Mouse (Mus musculus) hematopoietic stem cell, adult 5-6 weeks (primary cell): ENCODE measurements around the gene Tmem223. TPM values are rescaled to one million over a fixed set of nuclear protein-coding genes. Genes with fewer than 3 reads are reported as not detected.

Experiments
- ATAC-seq, 2 experiments: fragments of 125-278 bp in 1 of 2; replicated peaks in 1 of 2; 2 replicates each; pipeline ENCODE4 v1.8.0; 2016 to 2017; ENCODE audit warnings: inconsistent platforms in 2 of 2, mild to moderate bottlenecking in 2 of 2, moderate number of reproducible peaks in 2 of 2, low read depth in 1 of 2, moderate TSS enrichment in 1 of 2; ENCODE audit not compliant: low FRiP score in 2 of 2, poor library complexity in 2 of 2, severe bottlenecking in 2 of 2, insufficient read depth in 1 of 2, low TSS enrichment in 1 of 2
- total RNA-seq: library from RNA; stranded (forward); fragments of 172-1452, 232-1000 nt; gene quantifications from 2 replicates; pipeline ENCODE4 v1.2.3, GENCODE M21; 2017

The Tmem223 gene
- total RNA-seq, 1 experiment from 2014 or later = 22.0 TPM

DNA sequence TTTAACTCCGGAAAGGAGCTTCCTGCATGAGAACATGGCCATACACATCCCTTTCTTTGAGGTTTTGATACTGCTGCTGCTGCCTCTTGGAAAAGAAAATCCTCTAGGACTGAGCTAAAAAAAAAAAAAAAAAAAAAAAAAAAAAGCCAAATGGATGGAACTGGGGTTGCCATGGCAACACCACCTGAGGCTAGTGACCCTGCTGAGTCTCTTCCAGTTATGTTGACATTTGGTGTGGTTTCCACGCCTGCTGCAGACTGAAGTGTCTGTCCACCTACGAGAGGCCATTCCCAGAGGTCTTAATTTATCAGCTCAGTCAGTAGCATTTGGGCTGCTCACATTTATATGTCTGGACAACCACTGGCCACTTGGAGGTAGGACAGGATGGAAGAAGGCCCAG is 17.7 kb downstream of the Tmem223 start:
- no peak for ATAC-seq

GRCm38 (mm10) chr19:8789171-8789570 is 18.4 kb downstream of the Tmem223 start:
- ATAC-seq = no peak

- ATAC-seq = no peak
These were observed 19.4 kb downstream of the Tmem223 start for GRCm38 (mm10) chr19:8790171-8790570.

DNA sequence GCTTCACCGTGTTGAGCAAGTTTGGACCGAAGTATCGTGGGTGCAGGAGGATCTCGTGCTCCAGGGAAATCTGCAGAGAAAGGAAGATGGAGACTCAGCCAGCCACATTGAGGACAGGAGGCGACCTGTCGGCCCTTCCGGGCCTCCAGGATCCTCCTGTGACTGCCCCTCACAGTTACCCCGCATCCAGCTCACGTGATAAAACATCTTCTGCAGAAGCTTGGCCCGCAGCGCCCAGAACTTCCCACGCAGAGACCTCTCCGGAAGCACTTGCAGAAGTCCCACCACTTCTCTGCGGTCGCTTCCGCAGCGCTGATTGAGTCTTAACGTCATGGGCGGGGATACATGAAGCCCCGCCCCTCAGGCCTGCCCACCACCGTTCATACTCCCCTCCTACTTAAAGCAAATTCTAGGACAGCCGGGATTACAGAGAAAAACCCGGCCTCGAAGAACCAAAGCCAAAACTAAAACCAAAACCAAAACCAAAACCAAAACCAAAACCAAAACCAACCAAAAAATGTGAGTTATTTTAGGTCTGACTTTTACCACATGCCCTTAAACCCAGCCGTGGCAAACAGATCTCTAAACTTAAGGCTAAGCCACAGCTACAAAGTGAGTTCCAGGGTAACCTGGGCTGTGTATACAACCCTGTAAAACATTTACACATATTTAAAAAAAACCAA is 27.6 kb downstream of the Tmem223 start, which contains the start of gene Polr2g:
Polr2g (minus strand) TSS at position 314 of the 683 bp plus-strand sequence.
- ATAC-seq = peak; percentile 67 to 77

DNA sequence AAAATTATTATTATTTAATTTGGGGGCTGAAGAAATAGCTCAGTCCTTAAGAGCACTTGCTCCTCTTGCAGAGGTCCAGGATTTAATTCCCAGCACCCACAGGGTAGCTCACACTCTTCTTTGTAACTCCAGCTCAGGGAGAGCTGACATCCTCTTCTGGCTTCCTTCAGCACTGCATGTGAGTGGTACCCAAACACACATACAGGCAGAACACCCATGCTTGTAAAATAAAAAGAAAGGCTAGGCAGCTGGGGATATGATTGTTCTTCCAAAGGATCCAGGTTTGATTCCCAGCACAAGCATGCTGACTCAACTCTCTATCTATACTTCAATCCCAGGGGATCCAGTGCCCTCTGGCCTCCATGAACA is 28.1 kb downstream of the Tmem223 start:
- no peak for ATAC-seq

DNA sequence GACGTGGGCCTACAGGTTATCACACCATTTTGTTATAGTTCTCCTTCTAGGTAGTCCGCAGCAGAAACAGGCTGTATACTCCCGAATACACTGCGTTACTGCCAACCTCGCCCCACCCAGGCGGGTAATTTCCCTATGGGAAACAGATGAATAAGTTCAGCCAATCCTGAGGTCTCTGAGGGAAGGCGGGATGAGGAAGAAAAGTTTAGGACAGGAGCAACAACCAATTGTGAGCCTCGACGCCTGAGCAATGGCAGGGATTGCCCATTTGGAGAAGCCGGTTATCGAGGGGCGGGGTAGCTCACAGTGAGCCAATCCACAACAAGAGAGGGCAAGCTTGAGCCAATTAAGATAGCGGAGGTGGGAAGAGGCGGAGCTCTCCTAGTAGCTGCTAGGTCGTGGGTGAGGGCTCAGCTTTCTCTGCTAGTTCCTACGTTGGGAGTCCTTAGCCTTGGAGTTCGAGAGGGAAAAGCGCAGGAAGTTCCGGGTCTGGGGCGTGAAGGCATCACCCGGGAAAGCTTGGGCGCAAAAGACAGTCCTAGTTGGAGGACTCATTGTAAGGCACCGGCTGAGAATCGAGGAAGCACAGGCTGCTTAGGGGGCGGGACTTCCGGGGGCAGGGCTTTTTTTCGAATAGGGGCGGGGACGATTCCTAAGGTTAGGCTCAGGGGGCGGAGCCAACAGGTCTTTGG is 31.5 kb downstream of the Tmem223 start, which contains the start of gene Zbtb3:
Zbtb3 (plus strand) TSS at position 426 of the 692 bp plus-strand sequence.
- peak; percentile 91 to 95 for ATAC-seq

DNA sequence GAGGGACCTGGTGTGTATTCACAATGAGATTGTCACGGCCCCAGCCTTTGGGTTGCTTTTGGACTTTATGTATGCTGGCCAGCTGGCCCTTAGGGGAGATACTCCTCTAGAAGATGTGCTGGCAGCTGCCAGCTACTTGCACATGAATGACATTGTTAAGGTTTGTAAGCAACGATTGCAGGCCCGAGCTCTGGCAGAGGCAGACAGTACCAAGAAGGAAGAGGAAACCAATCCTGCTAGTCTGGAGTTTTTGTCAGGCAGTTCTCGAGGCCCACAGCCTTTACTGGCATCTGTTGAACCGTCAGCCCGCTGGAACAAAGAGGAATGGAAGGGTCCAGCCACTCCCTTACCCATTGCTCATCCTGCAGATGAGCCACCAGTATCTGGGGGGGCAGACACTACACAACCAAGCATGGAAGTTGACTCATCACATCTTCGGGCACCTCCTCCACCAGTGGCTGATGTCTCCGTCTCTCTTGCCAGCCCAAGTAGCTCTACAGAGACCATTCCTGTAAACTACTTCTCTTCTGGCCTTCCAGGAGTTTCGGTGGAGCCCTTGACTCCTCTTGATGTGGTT is 32.5 kb downstream of the Tmem223 start:
- ATAC-seq = no peak

DNA sequence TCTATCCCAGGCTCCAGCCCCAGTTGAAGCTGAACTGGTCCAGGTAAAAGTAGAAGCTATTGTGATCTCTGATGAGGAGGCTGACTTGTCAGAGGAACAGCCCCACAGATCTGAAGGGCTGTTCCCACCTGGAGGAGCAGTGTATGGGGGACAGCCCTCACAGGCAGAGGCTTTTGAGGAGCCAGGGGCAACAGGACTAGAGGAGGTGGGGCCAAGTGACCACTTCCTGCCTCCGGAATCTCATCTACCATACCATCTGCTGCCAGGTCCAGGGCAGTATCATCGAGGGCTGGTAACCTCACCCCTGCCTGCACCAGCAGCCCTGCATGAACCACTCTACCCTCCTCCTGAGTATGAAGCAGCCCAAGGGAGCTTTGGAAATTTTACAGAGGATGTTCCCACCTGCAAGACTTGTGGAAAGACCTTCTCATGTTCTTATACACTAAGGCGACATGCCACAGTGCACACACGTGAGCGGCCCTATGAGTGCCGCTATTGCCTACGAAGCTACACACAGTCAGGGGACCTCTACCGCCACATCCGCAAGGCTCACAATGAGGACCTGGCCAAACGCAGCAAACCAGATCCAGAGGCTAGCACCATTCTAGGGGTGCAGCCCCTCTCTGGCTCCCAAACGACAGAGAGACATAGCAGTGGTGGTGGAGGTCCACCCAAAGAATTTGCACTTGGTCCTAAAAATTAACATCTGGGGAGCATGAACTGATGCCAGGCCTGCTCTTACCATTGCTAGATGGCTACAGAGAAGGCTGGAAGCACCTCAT is 33.3 kb downstream of the Tmem223 start:
- 0 out of 4 replicates have a peak, but pooled peaks of 1 of the 2 experiments have one; percentile 15 for ATAC-seq

DNA sequence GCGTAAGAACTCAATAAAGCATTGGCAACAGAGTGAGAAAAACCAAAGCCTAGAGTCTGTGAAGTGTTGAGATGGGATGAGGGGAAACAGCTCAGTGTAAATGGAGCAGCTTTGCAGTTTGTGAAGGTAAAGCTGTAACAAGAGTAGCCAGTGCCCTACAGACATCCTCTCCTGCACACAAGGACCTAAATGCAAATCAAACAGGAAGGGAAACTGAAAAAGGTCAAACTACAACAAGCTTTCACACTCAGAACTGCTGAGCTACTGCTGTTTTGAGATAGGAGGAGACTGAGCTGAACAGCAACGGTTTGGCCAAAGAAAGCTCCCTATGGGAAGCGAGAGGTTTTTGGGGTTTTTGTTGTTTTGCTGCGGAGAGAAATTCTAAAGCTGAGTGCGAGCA is 36.0 kb downstream of the Tmem223 start:
- ATAC-seq = no peak

DNA sequence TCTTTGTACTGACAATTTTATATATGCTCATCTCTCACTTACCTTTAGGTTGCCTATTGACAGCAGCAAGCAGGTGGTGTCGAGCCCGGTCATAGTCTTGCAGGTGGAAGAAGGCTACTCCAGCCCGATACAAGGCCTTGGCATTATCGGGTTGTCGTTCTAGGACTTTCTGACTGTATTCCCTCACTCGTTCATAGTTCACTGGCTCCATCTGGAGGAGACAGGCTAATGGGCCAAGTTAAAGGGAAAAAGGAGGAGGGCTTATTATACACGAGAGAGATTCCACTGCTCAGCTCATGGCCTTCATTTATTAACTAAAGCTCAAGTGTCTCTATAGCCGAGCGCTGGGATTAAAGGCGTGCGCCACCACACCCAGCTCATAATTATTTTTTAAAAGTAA is 45.0 kb downstream of the Tmem223 start:
- ATAC-seq = no peak

DNA sequence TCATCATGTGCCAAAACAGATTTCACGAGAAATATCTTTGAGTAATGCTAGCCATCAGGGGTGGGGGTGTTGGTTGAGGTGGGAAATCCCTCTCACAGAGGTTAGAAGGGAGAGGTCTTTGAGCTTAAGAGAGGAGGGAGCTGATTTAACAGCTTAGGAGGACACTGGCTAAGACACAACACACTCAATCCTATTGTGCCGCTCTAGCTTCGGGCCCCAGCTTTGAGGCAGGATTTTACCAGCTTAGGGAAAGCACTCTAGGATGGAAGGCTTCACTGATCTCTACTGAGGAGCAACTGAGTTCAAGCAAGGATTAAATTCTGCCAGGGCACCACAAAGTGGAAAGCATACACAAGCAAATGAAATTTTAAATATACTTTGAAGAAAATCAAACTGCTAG is 46.2 kb downstream of the Tmem223 start:
- no peak for ATAC-seq

DNA sequence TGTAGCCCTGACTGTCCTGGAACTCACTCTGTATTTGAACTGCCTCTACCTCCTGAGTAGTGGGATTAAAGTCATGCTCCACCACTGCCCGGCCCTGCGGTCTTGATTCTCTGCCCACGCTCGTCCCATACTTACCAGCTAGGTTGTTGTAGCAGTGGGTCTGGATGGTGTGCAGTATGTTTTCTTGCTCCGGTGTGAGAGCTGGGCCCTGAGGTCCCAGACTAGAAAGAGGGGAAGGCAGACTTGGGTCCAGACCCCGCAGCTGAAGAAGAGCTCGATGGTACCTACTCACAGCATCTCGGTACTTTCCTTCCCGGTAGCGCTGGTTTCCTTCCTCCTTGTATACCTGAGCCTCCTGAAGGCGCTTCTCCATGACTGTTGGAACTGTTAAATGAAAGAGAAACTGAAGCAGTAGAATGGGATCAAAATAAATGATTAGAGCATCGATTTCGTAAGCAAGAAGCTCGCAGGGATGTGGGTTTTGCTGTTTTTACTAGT is 47.6 kb downstream of the Tmem223 start:
- ATAC-seq = no peak

DNA sequence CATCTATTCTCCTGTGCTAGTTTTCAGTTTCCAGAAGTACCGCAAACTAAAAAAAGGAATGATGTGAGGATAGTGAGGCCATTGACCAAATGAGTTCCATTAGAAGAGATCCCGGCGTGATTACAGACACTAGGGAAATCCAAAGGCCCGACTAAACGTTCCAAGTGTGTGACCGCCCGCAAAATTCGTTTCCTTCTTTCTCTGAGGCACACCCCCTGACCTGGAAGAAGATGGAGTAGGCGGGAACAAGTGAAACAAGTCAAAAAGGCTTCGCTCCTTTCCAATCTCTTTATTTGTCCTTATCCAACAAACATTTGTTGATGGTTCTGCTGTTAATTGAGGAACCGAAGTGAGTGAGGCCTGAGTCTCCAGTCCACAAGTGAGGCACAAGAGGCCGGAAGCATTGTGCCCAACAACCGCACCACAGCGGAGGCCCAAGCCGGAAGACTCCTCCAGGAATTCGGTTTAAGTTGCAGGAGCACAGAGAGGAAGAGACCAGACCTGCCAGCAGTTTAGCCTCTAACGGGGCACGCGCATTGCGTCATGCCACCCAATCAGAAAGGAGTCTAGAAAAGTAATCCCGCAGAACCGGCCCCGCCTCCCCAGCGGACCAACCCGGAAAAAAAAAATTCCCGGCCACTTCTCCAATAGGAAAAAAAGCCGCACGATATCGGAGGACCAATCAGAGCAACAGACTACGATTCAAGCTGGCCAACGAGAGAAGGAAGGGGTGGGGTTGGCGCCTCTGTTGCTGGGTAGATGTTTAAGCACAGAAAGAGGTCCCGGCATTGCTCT is 48.2 kb downstream of the Tmem223 start, which contains the start of gene Ttc9c:
Ttc9c (minus strand) TSS at position 533 of the 795 bp plus-strand sequence.
- ATAC-seq = peak; percentile 74 to 86

DNA sequence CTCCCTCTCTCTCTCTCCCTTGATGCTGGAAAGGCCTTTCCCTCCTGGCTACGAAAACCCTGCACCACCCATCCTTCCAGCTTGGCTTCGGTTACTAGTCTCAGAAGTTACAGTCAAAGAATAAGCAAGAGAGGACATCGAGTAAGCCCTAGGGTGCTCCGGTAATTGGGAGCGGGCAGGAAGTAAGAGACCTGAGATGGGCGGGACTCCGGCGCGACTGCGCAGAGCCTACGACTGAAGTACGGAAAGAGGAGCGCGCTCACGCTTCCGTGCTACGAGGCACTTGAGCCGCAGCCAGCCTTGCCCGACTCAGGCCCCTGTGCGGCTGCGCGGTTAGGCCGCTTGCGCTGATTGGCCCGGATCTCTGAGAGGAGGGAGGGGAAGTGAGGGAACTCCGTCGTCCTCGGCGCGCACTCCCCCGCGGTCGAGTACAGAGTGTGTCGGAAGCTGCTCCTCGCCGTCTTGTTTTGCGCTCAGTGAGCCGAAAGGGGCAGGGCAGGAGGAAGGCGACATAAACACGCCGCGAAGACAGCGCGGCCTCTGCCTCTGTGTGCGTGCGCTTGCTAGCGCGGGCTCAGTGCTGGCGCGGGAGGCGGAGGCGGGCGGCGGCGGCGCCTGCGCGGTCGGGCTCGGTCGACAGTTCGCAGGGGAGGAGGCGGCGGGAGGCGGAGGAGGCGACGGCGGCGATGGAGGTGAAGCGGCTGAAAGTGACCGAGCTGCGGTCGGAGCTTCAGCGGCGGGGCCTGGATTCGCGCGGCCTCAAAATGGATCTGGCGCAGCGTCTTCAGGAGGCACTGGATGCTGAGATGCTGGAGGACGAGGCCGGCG is 49.0 kb downstream of the Tmem223 start, which contains the start of gene Hnrnpul2:
Hnrnpul2 (plus strand) TSS at position 415 of the 828 bp plus-strand sequence.
- ATAC-seq = peak; percentile 88 to 89

DNA sequence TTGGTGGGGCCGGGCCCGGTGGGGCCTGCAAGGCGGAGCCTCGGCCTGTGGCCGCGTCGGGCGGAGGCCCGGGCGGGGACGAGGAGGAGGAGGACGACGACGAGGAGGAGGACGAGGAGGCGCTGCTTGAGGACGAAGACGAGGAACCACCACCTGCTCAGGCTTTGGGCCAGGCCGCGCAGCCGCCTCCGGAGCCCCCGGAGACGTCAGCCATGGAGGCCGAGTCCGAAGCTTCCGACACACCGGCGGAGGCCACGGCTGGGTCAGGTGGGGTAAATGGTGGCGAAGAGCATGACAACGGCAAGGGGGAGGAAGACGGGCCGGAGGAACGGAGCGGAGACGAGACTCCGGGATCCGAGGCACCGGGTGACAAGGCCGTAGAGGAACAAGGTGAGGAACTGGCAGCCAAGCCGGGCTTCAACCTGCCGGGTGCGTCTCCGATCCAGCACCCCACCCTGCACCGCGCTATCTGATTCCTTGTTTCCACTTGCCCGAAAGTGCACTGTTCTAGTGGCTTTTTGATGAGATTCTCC is 49.7 kb downstream of the Tmem223 start:
- ATAC-seq = no peak

DNA sequence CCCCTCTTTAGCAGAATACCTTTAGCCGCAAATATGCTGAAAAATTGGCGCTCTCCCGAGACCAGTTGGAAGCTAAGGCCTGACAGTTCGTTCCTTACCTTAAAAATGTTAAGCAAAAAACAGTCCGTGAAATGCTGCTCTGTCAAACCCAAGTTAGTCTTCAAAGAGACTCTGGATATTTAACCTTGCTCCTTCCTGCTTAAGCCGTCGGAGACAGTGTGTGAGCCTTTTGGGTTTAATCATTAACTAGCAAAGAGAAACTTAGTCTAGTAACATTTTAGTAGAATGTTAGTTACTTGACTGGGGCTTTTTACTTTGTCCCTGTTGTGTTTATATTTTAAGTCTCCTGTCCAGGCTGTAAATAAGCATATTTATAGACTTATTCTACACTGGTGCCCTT is 50.4 kb downstream of the Tmem223 start:
- ATAC-seq = no peak
